Mouse (Mus musculus): Measurements from ENCODE around the gene Avpr1b. TPM values are rescaled to one million over a fixed set of nuclear protein-coding genes. Genes with fewer than 3 reads are reported as not detected.

The Avpr1b gene
- polyA plus RNA-seq, 1 experiment from 2014 or later: not detected

DNA sequence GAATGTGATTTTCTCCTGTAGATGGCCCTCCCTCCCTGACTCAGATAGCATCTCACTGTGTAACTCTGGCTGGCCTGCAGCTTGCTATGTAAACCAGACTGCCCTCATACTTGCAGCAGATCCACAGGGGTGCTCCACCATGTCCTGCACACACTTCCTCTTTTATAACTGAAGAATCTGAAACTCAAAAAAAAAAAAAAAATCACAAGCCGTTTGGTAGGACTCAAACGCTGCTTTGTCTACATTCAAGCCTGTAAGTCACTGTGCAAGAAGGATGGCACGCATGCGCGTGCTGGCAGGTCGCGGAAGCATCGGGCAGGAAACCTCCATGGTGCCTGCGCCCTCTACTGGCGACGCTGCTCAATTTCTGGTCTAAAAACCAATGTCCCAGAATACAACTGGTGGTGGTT, 58.9 kb downstream of the Avpr1b start:
- H3K9ac ChIP-seq: 0 out of 2 replicates have a peak overlapping the region, but pooled peaks have one; percentile 5
- 1% methylated on average over 11 of the region's 11 CpGs for WGBS
- ATAC-seq (replicated peaks; ENCODE audit: low FRiP score): peak; percentile 87
- H3K4me3 ChIP-seq (replicated peaks): peak overlapping the region; percentile 26
- H3K27me3 ChIP-seq: no peaks in the 10 kb centered on the region
- peak overlapping the region; percentile 69 for H3K27ac ChIP-seq
- H3K4me2 ChIP-seq: peak overlapping the region; percentile 55
- no peaks in the 10 kb centered on the region for H3K9me3 ChIP-seq (replicated peaks)
- no peaks in the 10 kb centered on the region for H3K36me3 ChIP-seq
- peaks cover 8% of the 10 kb centered on the region for H3K4me1 ChIP-seq

DNA sequence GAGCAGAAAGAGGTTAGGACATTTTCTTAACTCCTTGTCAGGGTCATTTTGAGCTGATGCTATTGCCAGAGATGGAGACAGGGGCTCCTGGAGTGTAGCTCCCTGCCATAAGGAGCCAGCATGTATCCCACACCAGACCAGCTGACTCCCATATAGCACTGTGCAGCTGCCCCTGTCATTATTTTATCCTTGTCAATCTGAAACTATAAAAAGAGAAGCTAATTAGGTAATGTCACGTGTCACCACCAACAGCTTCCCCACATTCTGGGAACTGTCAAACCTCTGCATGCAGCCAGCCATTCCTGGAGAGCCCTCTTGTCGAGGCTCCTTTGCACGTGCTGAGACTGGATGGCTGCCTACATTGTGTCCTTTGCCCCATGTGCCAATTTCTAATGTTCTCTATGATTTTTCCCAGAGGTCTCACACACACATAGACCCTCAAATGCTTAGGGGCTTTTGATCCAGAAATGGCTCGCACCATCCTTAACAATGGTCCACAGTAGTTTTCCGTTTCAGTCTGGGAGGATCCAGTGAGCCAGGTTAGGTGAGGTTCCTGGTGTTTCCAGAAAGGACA, 60.6 kb downstream of the Avpr1b start:
- no peak for ATAC-seq (replicated peaks; ENCODE audit: low FRiP score)
- H3K36me3 ChIP-seq: no peaks in the 10 kb centered on the region
- H3K4me3 ChIP-seq (replicated peaks): no peak overlapping the region
- H3K4me1 ChIP-seq: peaks cover 8% of the 10 kb centered on the region
- WGBS: 83% methylated on average over 5 of the region's 5 CpGs
- no peak overlapping the region for H3K4me2 ChIP-seq
- H3K9me3 ChIP-seq (replicated peaks): no peaks in the 10 kb centered on the region
- peak overlapping the region; percentile 3; the same call in 1 of the 2 replicates for H3K9ac ChIP-seq
- H3K27ac ChIP-seq: no peak overlapping the region
- no peaks in the 10 kb centered on the region for H3K27me3 ChIP-seq

DNA sequence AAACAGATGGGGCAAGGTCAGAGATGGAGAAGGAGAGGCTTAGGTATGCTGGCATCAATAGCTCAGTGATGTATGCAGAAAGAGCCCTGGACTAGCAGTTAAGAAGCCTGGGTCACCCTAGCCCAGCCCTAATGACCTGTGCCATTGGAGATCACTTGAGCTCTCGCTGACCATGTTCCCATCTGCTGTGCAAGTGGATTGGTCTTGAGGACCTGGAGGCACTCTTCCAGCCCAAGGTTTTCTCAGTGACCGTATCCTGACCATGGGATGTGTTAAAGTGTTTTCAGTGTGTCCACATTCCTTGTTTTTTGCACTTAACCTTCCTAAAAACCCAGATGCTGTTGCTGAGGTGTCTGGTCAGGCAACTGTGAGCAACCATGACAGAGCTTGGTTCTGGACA, 61.2 kb downstream of the Avpr1b start:
- 71% methylated on average over 2 of the region's 2 CpGs for WGBS
- Histone ChIP-seq H3K27me3 (no peaks in the 10 kb centered on the region), H3K27ac (no peak overlapping the region), H3K4me2 (no peak overlapping the region), H3K9me3 (replicated peaks) (no peaks in the 10 kb centered on the region), H3K9ac (no peak overlapping the region), H3K4me1 (peaks cover 8% of the 10 kb centered on the region), H3K36me3 (no peaks in the 10 kb centered on the region), H3K4me3 (replicated peaks) (no peak overlapping the region)
- no peak for ATAC-seq (replicated peaks; ENCODE audit: low FRiP score)

DNA sequence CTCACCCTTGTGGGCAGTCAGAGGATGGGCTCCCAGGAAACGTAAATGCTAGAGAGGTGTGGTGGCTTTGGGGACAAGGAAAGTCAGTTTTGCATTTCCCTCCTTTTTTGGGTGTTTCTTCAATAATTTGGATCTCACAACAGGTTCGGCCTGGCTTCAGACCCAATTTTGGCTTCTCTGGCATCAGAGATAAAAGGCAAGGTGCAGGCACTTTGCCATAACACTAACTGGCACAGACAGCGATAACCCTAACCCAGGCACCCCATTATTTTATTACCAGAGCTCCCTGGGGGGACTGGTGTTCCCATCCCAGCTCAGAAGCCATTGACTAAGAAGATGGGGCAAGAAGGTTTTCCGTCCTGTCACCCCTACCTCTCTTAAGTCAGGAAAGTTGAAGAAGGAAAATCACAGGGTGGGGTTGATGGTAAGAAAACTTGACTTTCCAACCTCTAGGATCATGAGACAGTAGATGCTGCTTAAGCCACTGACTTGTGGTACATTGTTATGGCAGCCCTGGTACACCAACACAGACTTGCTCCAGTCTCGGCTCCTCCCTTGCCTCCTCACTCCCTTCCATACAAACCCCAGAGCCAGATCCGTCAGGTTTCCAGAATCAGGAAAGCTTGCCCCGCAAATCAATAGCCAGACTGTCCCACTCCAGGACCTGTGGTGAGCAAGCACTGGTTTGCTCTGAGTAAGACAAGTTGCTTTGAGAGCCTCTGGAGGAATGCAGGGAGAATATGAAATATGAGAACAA, 61.9 kb downstream of the Avpr1b start:
- Histone ChIP-seq H3K36me3 (no peaks in the 10 kb centered on the region), H3K4me1 (peaks cover 8% of the 10 kb centered on the region), H3K27me3 (no peaks in the 10 kb centered on the region), H3K9ac (no peak overlapping the region), H3K4me3 (replicated peaks) (no peak overlapping the region), H3K9me3 (replicated peaks) (no peaks in the 10 kb centered on the region), H3K4me2 (no peak overlapping the region), H3K27ac (no peak overlapping the region)
- 78% methylated on average over 7 of the region's 7 CpGs for WGBS
- ATAC-seq (replicated peaks; ENCODE audit: low FRiP score): no peak

Other genes starting within 250 kb of the Avpr1b start
- gene Srgap2, start 71.9 kb upstream of the Avpr1b start, polyA plus RNA-seq (2015; fragmentation: Nextera tagmentation; extraction: Ambion mirVana): 13.5 and 14.4 TPM in 2 replicates
- gene Fam72a, start 71.3 kb upstream of the Avpr1b start, polyA plus RNA-seq (2015; fragmentation: Nextera tagmentation; extraction: Ambion mirVana): 2.7 and 3.1 TPM in 2 replicates
- gene Ctse, start 39.1 kb downstream of the Avpr1b start, polyA plus RNA-seq (2015; fragmentation: Nextera tagmentation; extraction: Ambion mirVana): 7.1 and 9.8 TPM in 2 replicates
- 2.4 and 2.6 TPM in 2 replicates for gene Rab7b, start 89.5 kb downstream of the Avpr1b start, polyA plus RNA-seq (2015; fragmentation: Nextera tagmentation; extraction: Ambion mirVana)
- gene Slc26a9, start 144.8 kb downstream of the Avpr1b start, polyA plus RNA-seq (2015; fragmentation: Nextera tagmentation; extraction: Ambion mirVana): 0.13 and 0.35 TPM in 2 replicates
- 2.1 and 2.3 TPM in 2 replicates for gene Pm20d1, start 198.1 kb downstream of the Avpr1b start, polyA plus RNA-seq (2015; fragmentation: Nextera tagmentation; extraction: Ambion mirVana)
- 12.7 and 15.5 TPM in 2 replicates for gene Slc41a1, start 228.3 kb downstream of the Avpr1b start, polyA plus RNA-seq (2015; fragmentation: Nextera tagmentation; extraction: Ambion mirVana)

Measured in kidney, embryonic 15.5 days (tissue).